Mouse (Mus musculus): ENCODE measurements at regions not wholly inside any gene's neighbourhood (a gene's known extent, or its start where the extent isn't known, plus 50 kb on each side); places are given as distances from the start of the nearest gene placed in this dataset.
A peak's percentile ranks its signal among the peaks of the same experiment; 100 is the strongest.

DNA sequence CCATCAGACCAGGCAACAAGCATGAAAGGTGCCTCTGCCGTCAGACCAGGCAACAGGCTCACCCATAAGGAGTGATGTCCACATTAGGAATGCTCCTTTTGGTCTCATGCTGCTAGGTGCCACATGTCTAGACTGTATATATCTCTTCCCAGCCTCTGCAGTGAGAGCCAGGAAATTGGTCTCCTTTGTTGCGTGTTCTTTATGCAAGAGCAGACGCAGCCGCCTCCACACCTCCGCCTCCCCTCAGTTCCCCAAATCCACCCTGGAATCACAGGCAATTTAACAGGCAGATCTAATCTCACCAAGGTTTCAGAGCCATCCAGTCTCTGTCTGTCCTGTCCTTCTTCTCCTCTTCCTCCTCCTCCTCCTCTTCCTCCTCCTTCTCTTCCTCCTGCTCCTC is 207.0 kb downstream of the CK137956 start:
- peak; percentile 25 to 74 for DNase-seq (ENCODE audit: extremely low spot score in 1 of 2, low spot score in 1 of 2)

DNA sequence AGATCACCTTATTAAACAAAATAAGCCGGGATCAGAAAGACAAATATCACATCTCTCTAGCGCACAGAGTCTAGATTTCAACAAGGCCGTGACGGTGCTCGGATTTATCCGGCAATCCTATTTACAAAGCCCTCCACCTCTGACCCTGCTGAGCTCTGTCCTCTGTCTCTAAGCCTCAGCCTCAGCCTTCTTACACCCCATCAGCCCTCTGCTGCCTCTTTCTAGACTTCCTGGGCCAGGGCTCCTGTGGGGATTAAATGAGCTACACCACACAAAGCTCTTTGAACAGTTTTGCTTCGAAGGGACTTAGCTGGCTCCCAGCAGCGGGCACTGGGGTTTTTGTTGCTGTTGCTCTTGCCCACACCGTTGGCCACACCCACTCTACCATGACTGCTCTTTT is 211.8 kb downstream of the CK137956 start:
- no peak for DNase-seq (ENCODE audit: extremely low spot score in 1 of 2, low spot score in 1 of 2)

DNA sequence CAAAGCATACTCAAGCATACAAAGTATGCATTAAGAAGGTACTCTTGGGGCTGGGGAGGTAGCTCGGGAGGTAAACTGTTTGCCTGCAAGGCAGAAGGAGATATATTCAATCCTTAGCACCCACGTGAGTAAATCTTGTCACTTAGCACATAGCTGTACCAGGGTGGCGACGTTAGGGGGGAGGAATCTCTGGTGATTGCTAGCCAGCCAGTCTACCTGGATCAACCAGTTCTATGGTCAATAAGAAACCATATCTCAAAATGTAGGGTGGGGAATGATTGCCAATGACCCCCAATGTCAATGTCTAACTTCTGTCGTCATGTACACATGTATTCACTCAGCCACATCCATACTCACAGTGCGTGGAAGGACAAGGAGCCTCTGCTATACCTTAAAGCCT is 214.5 kb downstream of the CK137956 start:
- DNase-seq (ENCODE audit: extremely low spot score in 1 of 2, low spot score in 1 of 2), result no peak

DNA sequence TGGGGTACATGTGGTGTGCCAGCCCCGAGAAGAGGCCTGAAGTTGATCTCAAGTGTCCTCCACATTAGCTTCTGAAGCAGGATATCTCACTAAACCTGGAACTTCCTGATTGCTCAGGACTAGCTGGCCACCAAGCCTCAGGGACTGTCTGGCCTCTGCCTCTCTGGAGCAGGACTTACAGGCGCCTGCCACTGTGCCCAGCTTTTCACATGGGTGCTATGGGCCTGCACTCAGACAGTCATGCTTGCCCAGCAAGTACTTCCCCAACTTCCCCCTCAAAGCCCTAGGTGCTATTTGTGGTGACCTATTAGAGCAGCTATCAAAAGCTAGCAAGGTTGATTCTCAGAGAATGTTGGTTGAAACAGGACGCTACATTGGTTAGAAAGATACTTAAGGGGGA is 220.0 kb downstream of the CK137956 start:
- DNase-seq (ENCODE audit: extremely low spot score in 1 of 2, low spot score in 1 of 2), result no peak

DNA sequence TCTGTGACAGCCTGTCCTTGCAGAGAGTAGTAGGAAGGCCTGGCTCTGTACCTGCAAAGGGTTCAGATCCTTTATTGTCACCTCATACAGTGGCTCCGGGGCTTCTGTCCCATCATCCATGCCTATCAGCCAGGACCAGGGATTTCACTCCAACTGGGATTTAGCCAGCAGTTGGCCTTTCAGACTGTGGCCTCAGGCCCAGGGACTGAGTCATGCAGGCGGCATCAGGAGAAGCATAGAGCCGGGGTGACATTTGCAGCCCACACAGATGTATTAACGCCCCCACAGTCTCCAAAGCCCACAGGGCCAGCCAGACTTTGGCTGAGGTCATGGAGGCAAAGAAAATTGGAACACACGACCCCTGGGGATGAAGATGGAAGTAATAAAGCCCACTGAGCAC is 222.9 kb downstream of the CK137956 start:
- DNase-seq (ENCODE audit: extremely low spot score in 1 of 2, low spot score in 1 of 2), result no peak

DNA sequence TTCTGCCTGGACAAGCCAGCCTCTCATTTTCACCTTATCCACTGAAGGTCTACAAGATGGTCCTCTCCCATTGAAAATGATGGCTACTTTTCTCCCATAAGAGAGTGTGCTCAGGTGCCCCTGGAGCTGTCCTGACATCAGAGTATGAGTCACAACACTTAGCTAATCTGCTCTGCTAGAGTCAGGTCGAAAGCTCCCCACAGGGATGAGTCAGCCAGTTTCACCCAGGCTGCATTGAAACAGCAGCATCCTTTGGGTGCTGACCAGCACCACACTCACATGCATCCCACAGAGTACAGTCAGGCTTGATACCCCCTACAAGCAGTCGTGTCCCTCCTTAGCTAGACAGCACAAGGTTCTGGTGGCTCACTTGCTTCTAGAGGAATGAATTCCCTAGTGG is 234.0 kb downstream of the CK137956 start:
- peak; percentile 12 to 43 for DNase-seq (ENCODE audit: extremely low spot score in 1 of 2, low spot score in 1 of 2)

DNA sequence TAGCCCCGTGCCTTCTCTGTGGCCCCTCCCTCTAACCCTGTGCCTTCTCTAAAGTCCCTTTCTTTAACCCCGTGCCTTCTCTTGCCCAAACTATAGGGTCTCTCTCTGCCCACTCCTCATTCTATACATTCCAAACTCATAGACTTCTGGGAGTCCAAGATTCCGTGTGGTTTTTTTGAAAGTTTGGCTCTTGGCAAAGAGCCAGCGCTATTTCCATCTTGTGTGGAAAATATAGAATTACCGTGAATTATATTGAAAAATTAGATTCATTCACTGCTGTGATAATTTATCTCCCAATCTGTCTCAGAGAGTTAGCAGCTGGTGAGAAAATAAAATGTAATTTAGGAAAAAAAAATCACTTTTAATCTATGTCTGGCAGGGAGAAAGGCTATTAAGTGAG is 234.6 kb downstream of the CK137956 start:
- peak in 1 of 2 experiments; percentile 19 for DNase-seq (ENCODE audit: extremely low spot score in 1 of 2, low spot score in 1 of 2)

DNA sequence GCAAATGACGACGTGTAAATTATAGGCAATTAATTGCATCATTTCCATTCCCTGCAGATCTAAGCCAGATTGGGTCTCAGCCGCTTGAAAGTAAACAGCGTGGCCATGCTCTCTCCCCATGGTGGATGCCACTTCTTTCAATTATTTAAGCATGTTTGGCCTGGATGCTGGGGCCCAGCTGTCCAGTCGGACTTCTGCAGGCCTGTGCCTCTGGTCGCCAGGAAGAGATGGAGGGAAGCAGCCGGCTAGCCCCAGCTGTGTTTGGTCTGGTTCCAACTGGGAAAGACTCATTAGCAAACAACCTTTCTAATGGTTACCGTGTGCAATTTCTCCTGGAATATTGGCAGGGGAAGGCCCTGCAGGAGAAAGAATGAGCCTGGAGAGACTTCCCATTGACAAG is 236.1 kb downstream of the CK137956 start:
- DNase-seq (ENCODE audit: extremely low spot score in 1 of 2, low spot score in 1 of 2), result no peak

DNA sequence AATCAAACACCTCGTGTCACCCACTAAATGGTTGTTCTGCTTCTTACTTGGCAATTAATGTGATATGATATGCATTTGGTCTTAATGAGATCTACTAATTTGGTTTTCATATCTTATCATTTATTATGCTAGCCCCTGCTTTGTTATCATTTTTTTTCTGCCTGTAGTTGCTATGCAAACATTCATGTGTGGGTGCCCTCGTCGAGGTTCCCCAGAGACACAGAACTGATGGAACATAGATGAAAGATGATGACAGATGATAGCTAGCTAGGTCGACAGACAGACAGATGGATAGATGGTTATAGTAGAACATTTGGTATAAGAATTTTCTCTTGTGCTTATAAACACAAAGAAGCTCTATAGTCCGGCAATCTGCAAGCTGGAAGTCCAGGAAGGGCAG is 252.1 kb downstream of the CK137956 start:
- no peak for DNase-seq (ENCODE audit: extremely low spot score in 1 of 2, low spot score in 1 of 2)

DNA sequence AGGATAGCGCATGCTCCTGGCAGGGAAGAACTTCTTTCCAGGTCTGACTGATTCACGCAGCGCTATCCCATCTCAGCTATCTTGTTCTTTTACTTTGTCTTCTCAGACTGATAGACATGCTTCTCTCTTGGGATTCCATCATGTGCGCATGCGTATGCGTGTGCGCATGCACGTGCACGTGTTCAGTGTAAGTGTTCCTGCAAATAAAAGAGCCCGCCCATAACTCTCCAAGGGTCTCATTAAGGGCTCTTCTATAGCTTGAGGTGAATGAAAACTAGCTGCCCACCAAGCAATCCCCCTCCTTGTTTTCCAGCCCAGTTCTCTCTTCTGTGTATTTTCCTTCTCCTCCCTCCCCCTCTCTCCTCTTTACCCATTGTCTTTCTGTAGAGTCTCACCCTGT is 258.5 kb downstream of the CK137956 start:
- DNase-seq (ENCODE audit: extremely low spot score in 1 of 2, low spot score in 1 of 2), result no peak

DNA sequence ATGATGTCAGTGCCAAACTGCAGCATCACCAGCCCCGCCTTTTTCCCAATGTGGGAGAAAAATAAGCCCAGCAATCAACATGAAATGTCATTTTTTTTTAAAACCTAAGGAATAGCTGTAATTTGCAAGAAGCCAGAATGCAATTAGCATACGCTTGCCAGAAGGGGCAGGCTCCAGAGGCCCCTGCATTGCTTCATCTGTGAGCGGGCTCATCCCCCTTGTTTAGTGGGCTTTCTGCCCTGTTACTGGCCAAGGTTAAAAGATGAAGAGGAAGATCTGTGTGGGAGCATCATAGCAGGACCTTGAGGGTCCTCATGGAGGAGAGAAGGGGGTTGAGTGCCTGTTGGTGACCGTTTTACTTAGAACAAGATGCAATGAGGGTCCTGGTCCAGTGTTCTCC is 259.9 kb downstream of the CK137956 start:
- DNase-seq (ENCODE audit: extremely low spot score in 1 of 2, low spot score in 1 of 2), result no peak

DNA sequence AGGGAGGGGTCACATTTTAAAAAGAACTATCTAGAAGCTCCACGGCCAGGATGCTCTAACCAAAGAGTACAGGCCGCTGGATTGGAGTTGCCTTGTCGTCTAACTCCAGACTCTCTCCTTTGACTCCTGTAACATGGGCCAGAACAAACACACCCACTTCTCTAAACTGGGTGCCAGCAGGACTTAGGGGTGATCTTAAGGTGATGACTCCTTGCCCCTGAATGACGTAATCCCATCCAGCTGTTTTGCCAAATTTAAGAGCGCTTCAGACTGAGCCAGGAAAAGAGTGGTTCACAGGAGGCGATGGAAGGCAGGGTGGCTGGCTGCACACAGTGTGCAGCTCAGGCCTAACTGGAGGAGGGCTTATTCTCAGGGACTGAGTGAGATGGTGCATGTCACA is 261.0 kb downstream of the CK137956 start:
- DNase-seq (ENCODE audit: extremely low spot score in 1 of 2, low spot score in 1 of 2), result no peak

DNA sequence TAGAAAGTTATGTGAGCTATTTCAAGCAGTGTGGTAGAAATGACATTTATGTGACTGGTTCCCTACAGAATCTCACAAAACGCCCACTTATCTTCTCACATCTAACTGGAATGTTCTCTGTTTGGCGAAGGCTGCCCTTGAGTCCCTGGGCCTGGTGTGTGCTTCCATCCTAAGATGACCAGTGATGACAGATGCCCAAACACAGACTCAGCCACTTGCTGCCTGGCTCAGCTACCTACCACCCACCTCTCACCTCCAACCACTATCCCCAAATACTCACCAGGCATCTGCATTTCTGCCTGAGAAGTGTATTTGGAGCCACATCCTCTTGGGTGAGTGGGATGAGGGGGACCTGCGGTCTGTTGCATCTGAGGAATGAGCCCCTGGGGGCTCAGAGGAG is 262.6 kb downstream of the CK137956 start:
- DNase-seq (ENCODE audit: extremely low spot score in 1 of 2, low spot score in 1 of 2), result peak; percentile 77 to 84

DNA sequence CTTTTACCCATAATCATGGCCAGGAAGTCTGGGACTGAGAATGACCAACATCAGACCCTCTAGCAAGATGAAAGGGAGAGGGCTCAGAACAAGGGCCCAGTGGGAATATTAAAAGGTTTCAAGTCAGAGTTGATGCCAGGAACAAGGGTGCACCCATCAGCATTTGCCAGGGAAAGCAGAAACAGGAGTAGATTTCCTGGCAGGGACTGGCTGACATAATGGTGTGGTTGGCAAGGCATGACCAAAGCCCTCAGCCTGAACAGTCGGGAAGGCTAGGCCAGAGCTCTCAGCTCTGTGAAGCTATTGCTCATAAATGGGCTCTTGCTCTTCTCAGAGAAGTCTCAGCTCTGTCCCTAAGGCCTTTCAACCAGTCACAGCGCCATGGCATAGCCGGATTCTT is 263.6 kb downstream of the CK137956 start:
- DNase-seq (ENCODE audit: extremely low spot score in 1 of 2, low spot score in 1 of 2), result no peak

DNA sequence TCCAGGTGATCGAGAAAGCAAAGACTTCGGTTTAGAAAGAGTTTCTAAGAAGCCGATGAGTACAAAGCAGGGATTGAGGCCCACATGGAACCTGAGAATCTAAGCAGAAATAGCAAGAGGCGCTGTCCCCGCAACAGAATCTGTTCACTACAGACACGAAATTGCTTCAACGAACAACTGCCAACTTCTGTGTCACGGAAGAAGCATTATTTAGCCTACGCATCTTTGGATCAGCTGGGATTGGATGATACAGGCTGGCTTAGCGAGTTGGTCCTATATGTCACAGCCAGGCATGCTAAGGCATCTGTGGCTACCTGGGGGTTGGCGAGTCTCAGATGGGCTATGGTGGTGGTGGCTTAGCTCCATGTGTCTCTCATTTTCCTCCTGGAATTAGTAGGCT is 269.1 kb downstream of the CK137956 start:
- DNase-seq (ENCODE audit: extremely low spot score in 1 of 2, low spot score in 1 of 2), result peak in 1 of 2 experiments; percentile 64

DNA sequence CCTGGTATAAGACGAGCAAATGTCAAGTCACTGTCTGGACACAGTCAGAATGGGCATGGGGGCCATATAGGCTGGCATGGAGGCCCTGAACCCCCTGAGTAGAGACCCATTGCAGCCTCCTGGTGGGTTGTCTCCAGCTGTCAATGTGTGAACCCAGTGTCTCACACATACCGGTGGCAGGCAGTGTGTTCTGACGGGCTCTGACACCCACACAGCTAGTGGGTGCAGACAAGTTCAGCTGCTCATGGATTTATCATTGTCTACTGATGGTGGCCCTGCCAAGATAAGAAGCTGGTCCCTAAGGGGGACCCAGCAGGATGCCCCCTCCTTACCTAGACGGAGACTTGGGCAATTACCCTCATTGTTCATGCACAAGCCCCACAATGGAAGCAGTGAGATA is 280.8 kb downstream of the CK137956 start:
- DNase-seq (ENCODE audit: extremely low spot score in 1 of 2, low spot score in 1 of 2), result peak in 1 of 2 experiments; percentile 39

DNA sequence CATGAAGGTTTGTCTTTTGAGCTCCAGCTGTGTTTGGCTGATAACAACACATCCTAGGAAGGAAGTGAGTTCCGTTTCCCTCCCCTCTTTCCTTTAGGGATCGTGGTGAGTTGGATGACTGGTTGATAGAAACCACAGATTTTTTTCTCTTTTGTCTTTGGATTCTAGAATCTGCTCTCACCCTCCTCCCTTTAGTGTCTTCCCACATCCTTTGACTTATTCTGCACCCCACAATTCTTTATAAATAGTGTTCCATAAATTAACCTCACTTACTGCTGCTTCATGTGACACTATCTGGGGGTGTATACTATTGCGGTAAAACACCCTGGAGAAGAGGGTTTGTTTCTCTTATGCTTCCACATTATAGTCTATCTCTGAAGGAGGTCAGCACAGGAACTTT is 285.7 kb downstream of the CK137956 start:
- peak in 1 of 2 experiments; percentile 38 for DNase-seq (ENCODE audit: extremely low spot score in 1 of 2, low spot score in 1 of 2)

DNA sequence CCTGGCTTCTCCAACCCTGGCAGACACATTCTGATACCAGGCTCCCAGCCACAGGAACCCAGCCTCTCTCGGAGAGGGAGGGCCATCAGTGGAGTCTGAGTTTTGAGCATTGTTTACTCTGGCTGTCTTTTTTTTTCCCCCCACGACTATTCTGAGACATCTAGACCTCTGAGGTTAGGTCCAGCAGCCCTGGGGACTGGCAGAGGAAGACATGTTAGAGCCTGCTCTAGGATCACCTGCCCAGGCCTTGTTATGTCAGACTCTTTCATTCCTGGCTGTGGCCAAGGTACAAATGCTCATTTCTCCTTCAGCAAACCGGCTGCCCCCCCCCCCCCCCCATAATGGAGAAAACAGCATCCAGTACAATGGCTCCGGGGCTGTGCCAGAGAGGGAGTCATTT is 291.4 kb downstream of the CK137956 start:
- no peak for DNase-seq (ENCODE audit: extremely low spot score in 1 of 2, low spot score in 1 of 2)

DNA sequence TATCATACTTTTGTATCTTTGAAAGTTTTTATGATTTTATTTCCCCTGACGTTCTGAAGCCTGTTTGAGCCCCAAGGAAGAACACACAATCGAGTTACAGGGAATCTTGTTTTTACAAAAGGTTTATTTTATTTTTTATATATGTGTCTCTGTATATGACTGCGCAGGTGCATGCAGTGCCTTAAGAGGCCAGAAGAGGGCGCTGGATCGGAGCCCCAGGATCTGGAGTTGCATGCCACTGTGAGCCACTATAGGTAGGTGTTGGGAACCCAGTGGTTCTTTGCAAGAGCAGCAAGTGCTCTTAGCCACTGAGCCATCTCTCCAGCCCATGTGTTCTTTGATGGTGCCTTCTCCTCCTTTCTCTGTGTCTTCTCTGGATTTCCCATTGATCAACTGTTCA is 292.3 kb downstream of the CK137956 start:
- DNase-seq (ENCODE audit: extremely low spot score in 1 of 2, low spot score in 1 of 2), result no peak

DNA sequence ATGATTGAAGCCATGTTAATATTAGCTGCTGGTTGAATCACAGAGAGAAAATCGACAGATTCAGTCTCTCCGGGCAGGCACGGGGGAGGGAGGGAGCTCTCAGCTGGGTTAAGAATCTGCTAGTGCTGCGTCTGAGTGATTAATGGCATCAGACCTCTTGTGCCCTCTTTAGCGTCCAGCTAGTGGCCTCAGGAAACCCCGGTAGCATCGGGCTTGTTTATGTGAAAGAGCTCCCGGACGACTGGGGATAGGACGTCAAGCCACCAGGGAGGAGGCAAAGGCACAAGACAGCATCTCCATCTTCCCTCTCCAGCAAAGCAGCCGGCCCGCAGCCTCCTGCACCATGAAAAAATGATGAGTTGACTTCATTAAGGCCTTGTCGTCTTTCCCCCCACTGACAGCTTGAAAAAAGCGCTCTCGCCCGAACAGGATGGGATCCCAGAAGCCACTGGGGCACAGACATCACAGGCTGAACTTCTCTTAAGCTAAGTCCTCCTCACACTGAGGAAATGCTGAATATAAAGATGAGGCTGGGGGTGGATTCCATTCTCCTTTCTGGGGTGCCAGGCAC is 294.9 kb downstream of the CK137956 start:
- no peak for DNase-seq (ENCODE audit: extremely low spot score in 1 of 2, low spot score in 1 of 2)

DNA sequence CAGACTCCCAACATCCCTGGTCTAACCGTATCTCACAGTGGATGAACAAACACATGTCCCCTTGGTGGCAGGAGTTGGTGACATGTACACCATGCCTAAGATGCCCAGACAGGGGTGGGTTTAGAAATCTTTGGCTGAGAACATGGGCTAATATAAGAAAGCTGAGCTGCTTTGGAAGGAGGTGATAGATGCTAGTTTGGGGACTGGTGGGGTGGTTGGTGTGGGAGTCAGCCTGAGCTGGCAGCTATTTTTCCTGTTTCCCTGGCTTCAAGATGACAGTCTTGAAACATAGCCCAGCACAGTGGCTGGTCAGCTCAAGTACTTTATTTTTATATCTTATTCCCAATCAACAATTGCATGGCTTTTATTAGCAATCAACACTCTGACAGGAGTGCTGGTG is 302.0 kb upstream of the Gjb5 start:
- peak in 1 of 2 experiments; percentile 62 for DNase-seq (ENCODE audit: extremely low spot score in 1 of 2, low spot score in 1 of 2)

DNA sequence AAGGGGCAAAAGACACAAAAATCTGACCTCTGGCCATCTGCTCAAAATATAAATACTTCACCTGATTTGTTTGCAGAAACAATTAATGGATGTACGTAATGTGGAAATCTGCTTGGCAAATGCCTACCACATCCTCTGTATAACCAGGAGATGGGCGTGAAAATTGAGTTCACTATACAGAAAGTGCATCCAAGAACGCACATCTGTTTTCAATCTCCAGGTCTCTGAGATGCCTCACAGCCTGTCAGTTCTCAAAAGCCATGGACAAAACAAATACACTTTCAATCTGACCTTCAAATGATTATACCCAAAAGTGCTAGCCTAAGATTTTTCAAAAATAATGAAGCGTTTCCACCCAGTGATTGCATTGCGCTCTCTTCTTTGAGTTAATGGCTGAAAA is 293.6 kb upstream of the Gjb5 start:
- DNase-seq (ENCODE audit: extremely low spot score in 1 of 2, low spot score in 1 of 2), result no peak

DNA sequence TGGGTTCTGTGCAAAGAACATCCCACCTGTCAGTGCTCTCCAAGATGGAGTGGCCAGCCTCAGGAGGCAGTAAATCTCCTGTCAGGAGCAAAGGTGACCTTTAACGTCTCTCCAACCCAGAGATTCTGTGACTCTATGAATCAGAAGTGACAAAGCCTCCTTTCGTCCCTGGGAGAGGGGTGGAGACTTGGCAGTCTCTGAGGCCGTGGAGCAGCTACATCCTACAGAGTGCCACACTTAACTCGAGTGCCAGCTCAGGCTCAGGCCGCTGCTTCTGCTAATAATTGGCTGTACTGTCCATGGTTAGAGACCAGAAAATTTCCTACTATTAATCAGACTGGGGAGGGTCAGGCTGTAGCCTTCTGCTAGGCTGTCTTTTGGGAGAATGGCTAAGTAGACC is 290.0 kb upstream of the Gjb5 start:
- no peak for DNase-seq (ENCODE audit: extremely low spot score in 1 of 2, low spot score in 1 of 2)

Data from frontal cortex, adult 2 months (tissue).